Mouse (Mus musculus): ENCODE measurements at regions not wholly inside any gene's neighbourhood (a gene's known extent, or its start where the extent isn't known, plus 50 kb on each side); places are given as distances from the start of the nearest gene placed in this dataset.

DNA sequence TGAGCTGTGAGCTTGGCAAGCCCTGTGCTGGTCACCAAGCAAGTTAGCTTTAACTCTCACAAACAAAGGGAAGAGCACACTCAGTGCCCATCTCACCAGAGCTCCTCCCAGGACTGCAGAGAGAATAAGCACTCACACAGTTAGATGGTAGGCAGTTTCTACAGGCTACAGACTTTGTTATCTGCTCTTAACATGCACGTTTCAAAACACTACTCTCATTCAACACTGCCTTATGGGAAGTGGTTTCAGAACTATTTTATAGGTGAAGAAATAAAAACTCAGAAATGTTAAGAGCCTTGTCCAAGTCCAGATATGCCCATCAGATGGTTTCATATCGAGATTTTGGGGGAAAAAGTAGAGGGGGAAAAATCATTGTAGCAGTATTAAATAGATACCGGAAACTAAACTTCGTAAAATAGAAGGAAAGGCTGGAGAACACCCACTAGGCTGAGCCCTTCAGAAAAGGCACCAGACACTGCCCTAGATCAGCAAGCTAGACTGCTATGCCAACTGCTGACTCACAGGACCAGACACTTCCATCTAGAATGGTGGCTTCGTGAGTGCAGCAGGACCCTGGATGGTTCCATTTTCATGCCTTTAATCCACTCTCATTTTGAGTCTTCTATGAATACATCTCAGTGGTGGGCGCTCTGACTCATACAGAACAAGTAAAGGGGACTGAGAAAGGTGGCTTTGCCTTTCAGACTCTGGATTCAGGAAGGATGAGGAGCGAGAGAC lies 51.3 kb upstream of the Serbp1 start:
- DNase-seq, result peak; percentile 18

- DNase-seq, result no peak
Observed at GRCm38 (mm10) chr6:67184662-67185061, 53.3 kb upstream of the Serbp1 start.

DNA sequence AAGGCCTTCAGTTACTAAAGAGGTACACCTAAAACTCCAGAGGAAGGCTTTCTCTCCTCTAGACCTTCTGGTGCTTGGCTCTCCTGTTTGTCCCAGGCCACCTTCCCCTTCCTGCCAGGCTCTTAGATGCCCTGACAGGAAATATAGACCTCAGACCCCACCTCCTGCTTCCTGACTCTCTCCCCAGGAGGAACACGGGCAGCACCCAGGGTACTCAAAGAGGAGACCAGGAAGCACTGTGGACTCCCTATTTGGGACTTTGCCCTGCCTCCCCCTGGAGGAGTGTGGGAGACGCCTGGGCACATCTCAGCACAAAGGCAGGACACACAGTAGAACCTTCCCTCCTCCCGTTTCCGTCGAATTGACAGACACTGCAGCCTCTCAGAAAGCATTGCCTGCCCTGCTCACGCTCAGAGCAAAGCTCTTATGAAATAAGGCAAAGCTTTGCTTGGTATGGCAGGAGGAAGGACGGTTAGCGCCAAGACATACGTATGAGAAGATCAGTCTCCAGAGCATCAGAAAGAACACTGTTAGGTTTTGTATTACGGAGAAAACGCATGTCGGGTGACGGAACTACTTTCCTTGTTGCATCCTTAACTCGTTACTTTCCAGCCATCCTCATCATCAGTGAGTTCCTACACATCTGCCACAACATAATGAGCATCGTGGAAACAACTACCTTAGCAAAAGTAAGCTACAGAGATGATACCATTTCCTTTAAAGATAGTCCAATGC lies 54.3 kb upstream of the Serbp1 start:
- DNase-seq, result peak; percentile 54

DNA sequence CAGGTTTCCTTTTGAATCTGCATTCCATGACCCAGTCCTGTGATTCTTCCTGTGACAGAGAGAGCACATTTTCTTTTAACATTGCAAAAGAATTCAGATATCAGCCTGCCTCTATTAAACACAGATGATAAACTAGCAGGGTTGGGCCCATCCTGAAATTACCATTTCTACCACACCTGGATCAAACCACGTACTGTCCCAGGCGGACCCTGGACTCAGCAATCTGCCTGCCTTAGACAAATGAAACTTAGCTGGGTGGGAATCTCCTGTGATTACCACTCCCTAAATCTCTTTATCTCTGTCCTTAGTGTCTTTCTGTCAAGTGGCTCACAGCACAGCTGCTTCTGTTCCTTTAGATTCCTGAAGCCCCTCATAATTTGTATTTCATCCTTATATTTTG lies 55.5 kb upstream of the Serbp1 start:
- DNase-seq, result no peak

- DNase-seq, result no peak
Observed at GRCm38 (mm10) chr6:67181459-67181858, 56.5 kb upstream of the Serbp1 start.

DNA sequence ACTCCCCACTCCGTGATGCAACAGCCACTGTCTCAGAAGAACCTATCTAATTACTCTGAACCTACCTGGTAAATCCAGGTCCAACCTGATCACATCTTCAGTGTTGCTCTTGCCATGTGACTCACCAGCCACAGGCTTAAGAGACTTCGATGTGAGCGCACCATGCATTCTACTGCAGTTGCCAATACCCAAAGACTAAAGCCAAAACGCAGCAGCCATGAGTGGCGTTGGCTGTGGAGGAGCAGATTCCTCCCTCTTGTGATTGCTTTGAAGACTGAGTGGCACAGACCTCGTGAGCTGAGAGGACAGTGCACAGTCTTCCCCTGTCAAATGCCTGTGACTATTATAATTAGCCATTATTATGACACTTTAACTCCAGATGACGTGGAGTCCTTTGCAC lies 58.6 kb upstream of the Serbp1 start:
- no peak for DNase-seq

- no peak for DNase-seq
Observed at GRCm38 (mm10) chr6:67178531-67178930, 59.4 kb upstream of the Serbp1 start.

GRCm38 (mm10) chr6:67178101-67178500 lies 59.9 kb upstream of the Serbp1 start:
- no peak for DNase-seq

DNA sequence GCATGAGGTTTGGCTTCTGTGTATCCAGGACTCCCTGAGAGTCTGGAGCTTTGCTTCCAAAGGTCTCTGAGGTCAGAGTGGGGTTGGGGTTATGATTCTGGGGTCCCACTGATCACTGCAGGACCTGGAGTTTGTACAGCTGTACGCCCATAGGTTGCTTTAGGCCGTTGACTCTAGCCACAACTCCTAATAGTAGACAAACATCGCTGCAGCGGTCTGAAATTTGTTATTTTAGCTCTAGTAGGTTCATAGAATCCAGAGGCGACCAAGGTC lies 67.4 kb upstream of the Serbp1 start:
- no peak for DNase-seq

- peak; percentile 60 for DNase-seq
Observed at GRCm38 (mm10) chr6:67169873-67170673, 67.9 kb upstream of the Serbp1 start.

- DNase-seq, result no peak
Observed at GRCm38 (mm10) chr6:67168803-67169202, 69.2 kb upstream of the Serbp1 start.

- peak; percentile 22 for DNase-seq
Observed at GRCm38 (mm10) chr6:67168031-67168777, 69.8 kb upstream of the Serbp1 start.

DNA sequence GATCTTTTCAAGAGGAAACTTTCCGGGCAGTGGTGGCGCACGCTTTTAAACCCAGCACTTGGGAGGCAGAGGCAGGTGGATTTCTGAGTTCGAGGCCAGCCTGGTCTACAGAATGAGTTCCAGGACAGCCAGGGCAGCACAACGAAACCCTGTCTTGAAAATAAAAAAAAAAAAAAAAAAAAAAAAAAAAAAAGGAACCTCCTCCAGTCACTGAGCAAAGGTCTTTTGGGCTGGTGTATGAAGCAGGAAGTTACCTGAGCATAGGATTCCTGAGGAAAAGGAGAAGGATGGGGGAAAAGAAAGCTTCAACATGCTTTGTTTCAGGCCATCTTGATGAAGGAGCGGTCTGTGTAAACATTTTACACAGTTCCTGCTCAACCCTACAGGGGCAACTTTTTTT lies 72.9 kb upstream of the Serbp1 start:
- DNase-seq, result no peak

DNA sequence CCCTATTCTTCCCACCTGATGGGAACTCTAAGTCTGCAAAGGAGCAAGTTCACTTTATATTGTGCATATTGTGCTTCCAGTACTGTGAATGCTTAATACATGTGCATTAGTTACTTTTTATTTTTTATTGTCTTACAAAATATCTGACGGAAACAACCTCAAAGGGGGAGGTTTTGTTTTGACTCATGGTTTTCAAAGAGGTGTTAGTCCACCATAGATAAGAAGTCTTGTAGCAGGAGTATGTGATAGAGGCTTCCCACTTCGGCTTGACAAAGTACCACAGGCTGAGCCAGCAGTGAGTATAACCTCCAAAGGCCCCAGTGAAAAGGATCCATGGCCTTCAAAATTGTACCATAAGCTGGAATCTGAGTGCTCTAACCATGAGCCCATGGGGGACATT lies 74.0 kb upstream of the Serbp1 start:
- no peak for DNase-seq

DNA sequence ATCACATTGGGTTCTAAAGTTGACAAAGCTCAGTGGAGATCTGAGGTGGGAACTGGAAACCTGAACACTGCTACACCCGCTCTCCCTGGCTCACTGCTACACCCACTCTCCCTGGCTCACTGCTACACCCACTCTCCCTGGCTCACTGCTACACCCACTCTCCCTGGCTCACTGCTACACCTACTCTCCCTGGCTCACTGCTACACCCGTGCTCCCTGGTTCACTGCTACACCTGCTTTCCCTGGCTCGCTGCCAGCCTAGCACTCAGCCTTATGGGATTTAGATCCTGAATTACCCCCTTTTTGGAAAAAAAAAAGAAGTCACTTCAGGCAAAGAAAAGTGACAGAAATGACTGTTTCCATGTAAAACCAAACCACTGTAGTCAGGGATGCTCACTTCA lies 75.2 kb upstream of the Serbp1 start:
- no peak for DNase-seq

DNA sequence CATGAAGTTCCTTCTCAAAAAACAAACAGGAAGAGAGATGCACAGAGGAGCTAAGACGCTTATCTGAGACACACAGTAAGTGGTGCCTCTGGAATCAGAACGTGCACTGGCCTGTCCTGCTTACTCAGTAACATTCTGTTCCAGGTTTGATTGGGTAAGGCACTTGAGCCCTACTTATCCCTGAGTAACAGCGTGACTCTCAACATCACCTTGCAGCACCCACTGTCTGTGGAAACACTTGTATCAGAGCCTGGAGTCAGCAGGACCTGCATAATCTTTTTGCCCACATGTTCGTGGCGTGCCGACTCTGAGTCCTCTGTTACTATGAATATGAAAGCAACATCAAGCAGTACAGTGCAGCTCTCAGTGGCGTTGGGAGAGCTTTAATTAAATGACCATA lies 76.4 kb upstream of the Serbp1 start:
- no peak for DNase-seq

- DNase-seq, result no peak
Observed at GRCm38 (mm10) chr6:67160564-67160963, 77.4 kb upstream of the Serbp1 start.

GRCm38 (mm10) chr6:67159726-67160523 lies 78.1 kb upstream of the Serbp1 start:
- DNase-seq, result no peak

DNA sequence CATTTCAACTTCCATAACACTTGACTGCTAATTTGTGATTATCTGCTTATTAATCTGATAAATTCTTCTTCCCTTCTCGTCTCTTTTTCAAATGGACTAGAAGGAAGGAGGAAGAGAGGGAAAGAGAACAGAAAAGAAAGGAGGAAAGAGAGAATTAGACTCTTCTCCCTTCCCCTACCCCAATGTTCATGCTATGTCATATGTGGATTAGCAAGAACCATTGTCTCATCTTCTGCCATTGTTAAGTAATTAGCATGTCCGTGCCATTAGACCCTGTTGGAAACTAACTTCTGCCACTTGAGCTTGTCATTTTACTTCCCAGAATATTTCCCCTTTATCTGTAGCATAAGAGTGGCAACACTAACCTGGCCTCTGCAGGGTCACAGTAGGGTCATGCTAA lies 78.8 kb upstream of the Serbp1 start:
- DNase-seq, result no peak

DNA sequence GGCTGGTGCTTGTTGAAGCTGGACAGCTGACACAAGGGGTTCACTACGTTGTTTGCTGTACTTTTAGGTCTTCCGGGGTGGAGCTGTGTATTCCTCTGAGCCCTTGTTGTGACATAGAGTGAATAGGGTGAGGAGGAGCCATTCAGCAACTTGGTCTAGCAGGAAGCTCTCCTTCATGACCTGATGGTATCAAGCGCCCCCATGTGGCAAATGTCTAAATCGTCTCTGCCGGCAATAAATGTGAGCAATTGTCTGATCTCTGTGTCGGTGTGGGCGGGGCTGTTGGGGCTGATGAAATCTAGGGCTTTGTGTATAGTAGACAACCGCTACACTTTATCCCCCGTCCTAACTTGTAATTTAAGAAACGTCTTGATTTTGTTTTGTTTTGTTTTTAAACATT lies 79.2 kb upstream of the Serbp1 start:
- peak; percentile 88 for DNase-seq

DNA sequence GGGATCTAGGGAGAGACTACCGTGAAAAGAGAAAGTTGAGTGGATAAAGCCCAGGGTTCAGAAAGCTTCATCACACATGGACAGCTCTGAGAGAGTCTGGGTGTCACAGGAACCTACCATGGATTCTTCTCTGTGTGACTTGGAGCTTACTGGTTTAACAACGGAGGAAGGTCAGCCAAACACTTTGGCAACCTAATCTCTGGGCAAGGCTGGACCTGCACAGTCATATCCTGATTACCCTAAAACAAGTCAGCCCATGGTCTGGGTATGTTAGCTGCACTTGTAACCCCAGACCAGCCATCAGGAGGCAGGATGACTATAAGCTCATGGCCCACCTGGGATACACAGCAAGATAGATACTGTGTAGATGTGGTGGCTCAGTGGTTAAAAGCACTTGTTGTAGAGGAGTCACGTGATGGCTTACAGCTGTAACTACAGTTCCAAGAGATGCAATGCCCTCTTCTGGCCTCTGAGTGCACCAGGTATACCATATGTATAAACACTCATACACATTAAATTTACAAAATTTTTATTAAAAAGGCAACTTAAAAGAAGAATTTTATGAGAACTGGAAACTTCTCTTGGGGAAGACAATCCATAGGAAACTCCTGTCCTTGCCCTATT lies 85.0 kb upstream of the Serbp1 start:
- DNase-seq, result no peak

DNA sequence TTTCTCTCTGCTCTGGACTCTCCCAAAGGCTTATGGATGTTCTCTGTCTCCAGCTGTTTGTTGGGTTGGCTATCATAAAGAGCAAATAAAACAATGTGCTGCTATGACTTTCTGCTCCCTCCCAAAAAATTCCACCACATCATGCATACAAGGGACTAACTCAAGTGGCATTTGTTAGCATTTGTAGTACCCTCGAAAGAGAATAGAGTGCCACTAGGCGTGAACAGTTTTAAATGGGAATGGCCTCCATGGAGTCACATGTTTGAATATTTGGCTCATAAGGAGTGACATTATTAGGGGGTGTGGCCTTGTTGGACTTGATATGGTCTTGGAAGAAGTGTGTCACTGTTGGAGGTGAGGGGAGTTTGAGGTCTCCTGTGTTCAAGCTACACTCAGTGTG lies 86.5 kb upstream of the Serbp1 start:
- no peak for DNase-seq
